Mouse (Mus musculus) testis, adult 2 months (tissue): ENCODE measurements at regions not wholly inside any gene's neighbourhood (a gene's known extent, or its start where the extent isn't known, plus 50 kb on each side); places are given as distances from the start of the nearest gene placed in this dataset.

Experiments
- CTCF ChIP-seq: fragments of 200-500 bp; IDR thresholded peaks from 2 replicates; pipeline ENCODE4 v1.5.1; 2012; ENCODE audit warnings: low read depth, mild to moderate bottlenecking, inconsistent platforms, low read length, moderate library complexity; ENCODE audit not compliant: control insufficient read depth, insufficient read depth, insufficient replicate concordance
- POLR2A ChIP-seq: fragments of 200-500 bp; IDR thresholded peaks from 2 replicates; pipeline ENCODE4 v1.6.1; 2012; ENCODE audit warnings: low read depth, mild to moderate bottlenecking, inconsistent platforms, low read length, moderate library complexity; ENCODE audit not compliant: control insufficient read depth

DNA sequence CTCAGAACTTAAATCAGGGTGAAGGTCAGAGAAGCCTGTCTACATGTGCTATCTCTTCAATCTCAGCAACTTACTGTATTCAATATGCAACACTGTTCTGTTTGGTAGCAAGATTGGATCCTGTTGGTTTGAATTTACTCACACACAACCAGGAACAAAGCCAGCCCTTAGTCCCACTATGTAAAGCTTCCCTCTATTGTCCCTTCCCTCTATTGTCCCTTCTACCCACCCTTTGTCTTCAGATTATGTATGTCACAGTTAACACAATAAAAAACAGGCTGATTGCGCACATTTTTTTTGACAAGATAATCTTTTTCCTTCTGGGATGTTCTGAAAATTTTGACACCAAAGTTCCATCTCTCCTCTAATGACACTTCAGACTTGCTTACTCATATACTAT, 280.4 kb downstream of the Lrriq3 start:
- TF ChIP-seq CTCF (no peak), POLR2A (no peak)
